Mouse (Mus musculus) C2C12 (cell line): ENCODE data around the gene Grip2.

Experiments used
- CEBPB ChIP-seq: IDR thresholded peaks from one replicate; pipeline ENCODE4 v1.6.1; 2011; ENCODE audit warnings: low read depth, mild to moderate bottlenecking, control low read depth, moderate library complexity
- CTCF ChIP-seq: IDR thresholded peaks from one replicate; pipeline ENCODE4 v1.5.1; 2011; ENCODE audit not compliant: control insufficient read depth, insufficient read depth, insufficient read length
- FOSL1 ChIP-seq: IDR thresholded peaks from one replicate; pipeline ENCODE4 v1.8.0; 2011; ENCODE audit warnings: mild to moderate bottlenecking, low read length; ENCODE audit not compliant: poor library complexity, insufficient read depth, severe bottlenecking
- MAX ChIP-seq: IDR thresholded peaks from one replicate; pipeline ENCODE4 v1.6.1; 2011; ENCODE audit warnings: mild to moderate bottlenecking, control low read depth
- MYOD1 ChIP-seq: IDR thresholded peaks from one replicate; pipeline ENCODE4 v1.6.1; 2011; ENCODE audit warnings: low read depth; ENCODE audit not compliant: control insufficient read depth, insufficient read length
- MYOG ChIP-seq: IDR thresholded peaks from one replicate; pipeline ENCODE4 v1.6.1; 2011; ENCODE audit not compliant: control insufficient read depth, insufficient read length; ENCODE audit errors: extremely low read depth
- USF1 ChIP-seq: IDR thresholded peaks from one replicate; pipeline ENCODE4 v1.6.1; 2011; ENCODE audit warnings: low read depth, mild to moderate bottlenecking, control low read depth, moderate library complexity

GRCm38 (mm10) chr6:91872781-91873180 is 45.7 kb upstream of the Grip2 start:
- no peak for TF ChIP-seq USF1
- no peak for TF ChIP-seq CTCF
- TF ChIP-seq MYOG = no peak
- no peak for TF ChIP-seq MAX
- no peak for TF ChIP-seq CEBPB
- no peak for TF ChIP-seq MYOD1
- no peak for TF ChIP-seq FOSL1
